ENCODE assay signal across 8 mouse cellular contexts in the genomic region with DNA sequence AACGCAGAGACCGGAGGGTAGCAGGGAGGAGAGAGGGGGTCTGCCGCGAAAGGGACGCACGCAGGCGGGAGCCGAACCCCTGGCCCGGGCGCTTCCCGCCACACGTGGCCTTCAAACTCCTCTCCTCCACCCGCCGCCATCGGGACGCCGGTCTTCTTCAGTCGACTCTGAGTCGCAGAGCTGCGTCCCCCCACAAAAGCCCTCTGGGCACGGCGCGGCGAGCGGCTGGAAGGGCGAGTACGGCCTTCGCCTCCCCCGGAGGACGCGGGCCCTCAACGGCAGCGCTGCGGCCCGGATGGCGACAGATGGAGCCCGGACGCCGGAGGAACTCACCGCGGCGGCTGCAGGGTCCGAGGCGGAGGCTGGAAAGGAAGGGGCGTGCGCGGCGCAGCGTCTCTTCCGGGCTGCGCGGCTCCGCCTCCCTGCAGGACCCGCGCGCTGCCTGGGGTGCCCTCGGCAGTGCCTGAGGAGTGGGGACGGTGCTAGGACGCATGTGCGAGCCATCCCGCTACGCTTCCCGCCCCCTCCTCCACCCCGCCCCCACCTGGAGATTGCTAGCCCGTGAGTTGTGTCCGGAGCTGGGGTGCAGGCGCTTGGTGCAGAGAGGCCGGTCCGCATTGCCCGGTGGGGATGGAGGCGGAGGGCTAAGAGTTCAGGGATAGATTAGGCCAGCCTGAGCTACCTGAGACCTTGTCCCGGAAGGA. TPM values are rescaled to one million over a fixed set of nuclear protein-coding genes. Genes with fewer than 3 reads are reported as not detected.
DNase-seq lines count a peak whose midpoint lies in the region; ATAC-seq and TF ChIP-seq lines count a peak whose summit lies in the region.

TSS of gene RPS10-NUDT3 (minus strand) at position 352 of the 704 bp plus-strand sequence.

- no peaks in the 10 kb centered on the region for H3K27me3 ChIP-seq in heart, embryonic 11.5 days (ENCODE audit: control insufficient read depth, insufficient read depth, low read length)
- no peaks in the 10 kb centered on the region for H3K27me3 ChIP-seq in kidney, embryonic 16.5 days (ENCODE audit: insufficient read depth, low read length)
- H3K27me3 ChIP-seq in liver, embryonic 12.5 days (replicated peaks), result no peaks in the 10 kb centered on the region
- no peaks in the 10 kb centered on the region for H3K27me3 ChIP-seq in splenic B cell, adult 2 months (ENCODE audit: control insufficient read depth, insufficient read depth, low read length, poor library complexity, severe bottlenecking)

- H3K27ac ChIP-seq in embryonic fibroblast, embryonic 13.5 days (ENCODE audit: insufficient read depth, low read length), result peak within 1 kb of the TSS; percentile 63
- H3K27ac ChIP-seq in heart, embryonic 11.5 days (ENCODE audit: low read depth, low read length), result peak within 1 kb of the TSS; percentile 85
- peak within 1 kb of the TSS; percentile 88 for H3K27ac ChIP-seq in kidney, embryonic 16.5 days (ENCODE audit: low read length)
- peak within 1 kb of the TSS; percentile 85 for H3K27ac ChIP-seq in liver, embryonic 12.5 days

- TF ChIP-seq POLR2A in embryonic fibroblast, embryonic 13.5 days (IDR thresholded peaks at IDR 0.05; ENCODE audit: low read depth, low read length), result peak; percentile 87

- H3K36me3 ChIP-seq in heart, embryonic 11.5 days (ENCODE audit: control insufficient read depth, insufficient read depth, low read length), result peaks cover 25% of the 10 kb centered on the region
- peaks cover 39% of the 10 kb centered on the region for H3K36me3 ChIP-seq in kidney, embryonic 16.5 days (ENCODE audit: insufficient read depth, low read length)
- peaks cover 44% of the 10 kb centered on the region for H3K36me3 ChIP-seq in liver, embryonic 12.5 days
- H3K36me3 ChIP-seq in splenic B cell, adult 2 months (ENCODE audit: control insufficient read depth, insufficient read depth, low read length, poor library complexity, severe bottlenecking), result peaks cover 7% of the 10 kb centered on the region

- H3K9ac ChIP-seq in heart, embryonic 11.5 days (ENCODE audit: low read depth, low read length), result peak within 1 kb of the TSS; percentile 98
- peak within 1 kb of the TSS; percentile 95 for H3K9ac ChIP-seq in kidney, embryonic 16.5 days (replicated peaks; ENCODE audit: low read length)
- peak within 1 kb of the TSS; percentile 87 for H3K9ac ChIP-seq in liver, embryonic 12.5 days

- under 1% methylated on average over 56 of the region's 72 CpGs for WGBS in heart, embryonic 11.5 days (ENCODE audit: insufficient replicate concordance)
- under 1% methylated on average over 61 of the region's 72 CpGs for WGBS in kidney, embryonic 16.5 days
- WGBS in liver, embryonic 12.5 days (ENCODE audit: insufficient replicate concordance), result 2% methylated on average over 67 of the region's 72 CpGs

- peak within 1 kb of the TSS; percentile 88 for H3K4me3 ChIP-seq in embryonic fibroblast, embryonic 13.5 days (ENCODE audit: insufficient read depth, low read length)
- peak within 1 kb of the TSS; percentile 95 for H3K4me3 ChIP-seq in heart, embryonic 11.5 days (ENCODE audit: low read depth, low read length)
- H3K4me3 ChIP-seq in kidney, embryonic 16.5 days (ENCODE audit: low read length), result peak within 1 kb of the TSS; percentile 98
- H3K4me3 ChIP-seq in liver, embryonic 12.5 days, result peak within 1 kb of the TSS; percentile 82

- TF ChIP-seq CTCF in embryonic fibroblast, embryonic 13.5 days (IDR thresholded peaks at IDR 0.05; ENCODE audit: borderline replicate concordance, insufficient read depth, low read length), result no peak

- H3K9me3 ChIP-seq in heart, embryonic 11.5 days (replicated peaks; ENCODE audit: control insufficient read depth, low read length), result no peaks in the 10 kb centered on the region
- H3K9me3 ChIP-seq in kidney, embryonic 16.5 days (ENCODE audit: low read length), result no peaks in the 10 kb centered on the region
- no peaks in the 10 kb centered on the region for H3K9me3 ChIP-seq in liver, embryonic 12.5 days (replicated peaks)

- H3K4me1 ChIP-seq in embryonic fibroblast, embryonic 13.5 days (ENCODE audit: control insufficient read depth, insufficient read depth, low read length), result peaks cover 14% of the 10 kb centered on the region; the same call in 1 of the 2 replicates
- peaks cover 20% of the 10 kb centered on the region for H3K4me1 ChIP-seq in heart, embryonic 11.5 days (ENCODE audit: control insufficient read depth, insufficient read depth, low read length)
- peaks cover 38% of the 10 kb centered on the region for H3K4me1 ChIP-seq in kidney, embryonic 16.5 days (ENCODE audit: insufficient read depth, low read length)
- peaks cover 58% of the 10 kb centered on the region for H3K4me1 ChIP-seq in liver, embryonic 12.5 days

- peak; percentile 94 for ATAC-seq in heart, embryonic 11.5 days (replicated peaks; ENCODE audit: insufficient number of reproducible peaks, low FRiP score, low TSS enrichment)
- ATAC-seq in kidney, embryonic 16.5 days (ENCODE audit: low FRiP score, low TSS enrichment), result peak; percentile 98
- ATAC-seq in liver, embryonic 12.5 days, result peak; percentile 95

- H3K4me2 ChIP-seq in heart, embryonic 11.5 days, result peak within 1 kb of the TSS; percentile 79
- peak within 1 kb of the TSS; percentile 74 for H3K4me2 ChIP-seq in kidney, embryonic 16.5 days (replicated peaks; ENCODE audit: low read depth, low read length)
- peak within 1 kb of the TSS; percentile 86 for H3K4me2 ChIP-seq in liver, embryonic 12.5 days

- peak; percentile 95 for DNase-seq in CD4-positive helper T cell, adult 2 months (ENCODE audit: low read depth, low spot score)
- DNase-seq in brain, adult 2 months (ENCODE audit: low read depth, low spot score), result peak; percentile 98
- peak; percentile 94 for DNase-seq in naive thymus-derived CD4-positive, alpha-beta T cell, adult 2 months (ENCODE audit: low read depth)
- DNase-seq in splenic B cell, adult 2 months (ENCODE audit: low read depth, low spot score), result peak; percentile 93

RNA-seq across cellular contexts. Expression of gene RPS10-NUDT3, which starts in this region (rescaled TPM):
- polyA plus RNA-seq in embryonic fibroblast, embryonic 13.5 days (2011; ENCODE audit: insufficient read length, low read depth, missing spikeins), result 2.9 TPM in 1 of 2 replicates, not detected in the other
- not detected in 2 replicates for polyA plus RNA-seq in heart, embryonic 11.5 days (2014; fragmentation: Nextera tagmentation; extraction: Ambion mirVana)
- polyA plus RNA-seq in kidney, embryonic 16.5 days (2015; fragmentation: Nextera tagmentation; extraction: Ambion mirVana), result not detected in 2 replicates
- not detected in 2 replicates for polyA plus RNA-seq in liver, embryonic 12.5 days (2016; fragmentation: Nextera tagmentation; extraction: Ambion mirVana)

Comparison
In these comparisons a context has a peak if more than half of its experiments do, and no peak if none do; other contexts are left out.
1. Peak in every context shown above with its lines: DNase-seq, ATAC-seq, H3K4me3 ChIP-seq and H3K27ac ChIP-seq.
2. Peak in ATAC-seq, H3K4me3 ChIP-seq, H3K27ac ChIP-seq, H3K9ac ChIP-seq and H3K4me2 ChIP-seq in heart, embryonic 11.5 days; RNA of the gene not detected or under 1 TPM.
3. Peak in ATAC-seq, H3K4me3 ChIP-seq, H3K27ac ChIP-seq, H3K9ac ChIP-seq and H3K4me2 ChIP-seq in kidney, embryonic 16.5 days; RNA of the gene not detected or under 1 TPM.
4. Peak in ATAC-seq, H3K4me3 ChIP-seq, H3K27ac ChIP-seq, H3K9ac ChIP-seq and H3K4me2 ChIP-seq in liver, embryonic 12.5 days; RNA of the gene not detected or under 1 TPM.